In genomic region chr4:135911531-135911930, GRCm38 (mm10) we compare ENCODE assay signal across 11 mouse cellular contexts. TPM values are rescaled to one million over a fixed set of nuclear protein-coding genes. Genes with fewer than 3 reads are reported as not detected.
DNase-seq lines count a peak whose midpoint lies in the region; ATAC-seq and TF ChIP-seq lines count a peak whose summit lies in the region.
"Had no signal": no experiment of that assay in that cellular context is flagged by ENCODE, and none has a peak within 500 bp of the region (broad histone marks: within the 10 kb centered on the region; RNA-seq: fewer than 3 reads in every experiment).

No protein-coding gene starts in this region.

- H3K4me2 ChIP-seq in limb, embryonic 12.5 days, result no peak overlapping the region
- no peak overlapping the region for H3K4me2 ChIP-seq in hindbrain, embryonic 14.5 days (replicated peaks)
- H3K4me2 ChIP-seq: embryonic facial prominence, embryonic 13.5 days; lung, embryonic 15.5 days had no signal

- 80% methylated on average over 7 of the region's 7 CpGs for WGBS in limb, embryonic 12.5 days
- 77% methylated on average over 7 of the region's 7 CpGs for WGBS in limb, embryonic 10.5 days
- WGBS in bone marrow, adult 2 months, result 40% methylated on average over 7 of the region's 7 CpGs
- WGBS in hindbrain, embryonic 14.5 days, result 71% methylated on average over 7 of the region's 7 CpGs

- H3K4me3 ChIP-seq in limb, embryonic 12.5 days (replicated peaks), result no peak overlapping the region
- H3K4me3 ChIP-seq in limb, embryonic 10.5 days, result no peak overlapping the region
- peak overlapping the region; percentile 14 for H3K4me3 ChIP-seq in bone marrow, adult 2 months (replicated peaks; ENCODE audit: control insufficient read depth, low read depth, low read length)
- H3K4me3 ChIP-seq in hindbrain, embryonic 14.5 days (replicated peaks; ENCODE audit: low read length), result no peak overlapping the region
- H3K4me3 ChIP-seq: embryonic facial prominence, embryonic 13.5 days; lung, embryonic 15.5 days had no signal

- ATAC-seq in limb, embryonic 12.5 days (ENCODE audit: insufficient number of reproducible peaks, insufficient read depth, low FRiP score, low TSS enrichment, low read depth), result no peak
- ATAC-seq in monocyte, adult 5-6 weeks (replicated peaks; ENCODE audit: insufficient number of reproducible peaks, low FRiP score, low TSS enrichment, poor library complexity, severe bottlenecking), result peak; percentile 50; the same call in 1 of the 2 replicates
- no peak for ATAC-seq in hindbrain, embryonic 14.5 days (ENCODE audit: low FRiP score)

- H3K9me3 ChIP-seq in limb, embryonic 12.5 days, result no peaks in the 10 kb centered on the region
- H3K9me3 ChIP-seq in limb, embryonic 10.5 days (replicated peaks), result no peaks in the 10 kb centered on the region
- no peaks in the 10 kb centered on the region for H3K9me3 ChIP-seq in hindbrain, embryonic 14.5 days (ENCODE audit: control insufficient read depth, low read length)
- H3K9me3 ChIP-seq: embryonic facial prominence, embryonic 13.5 days; lung, embryonic 15.5 days had no signal

- H3K9ac ChIP-seq in limb, embryonic 12.5 days (replicated peaks), result no peak overlapping the region
- H3K9ac ChIP-seq in hindbrain, embryonic 14.5 days, result no peak overlapping the region
- H3K9ac ChIP-seq: embryonic facial prominence, embryonic 13.5 days; lung, embryonic 15.5 days had no signal

- H3K27me3 ChIP-seq in limb, embryonic 12.5 days, result no peaks in the 10 kb centered on the region
- no peaks in the 10 kb centered on the region for H3K27me3 ChIP-seq in limb, embryonic 10.5 days (ENCODE audit: low read depth, poor library complexity, severe bottlenecking)
- H3K27me3 ChIP-seq in hindbrain, embryonic 14.5 days (ENCODE audit: control insufficient read depth, insufficient read depth, low read length), result no peaks in the 10 kb centered on the region
- H3K27me3 ChIP-seq: embryonic facial prominence, embryonic 13.5 days; lung, embryonic 15.5 days had no signal

- TF ChIP-seq CTCF in bone marrow, adult 2 months (IDR thresholded peaks at IDR 0.05; ENCODE audit: control insufficient read depth, insufficient read depth, low read length), result no peak

- TF ChIP-seq POLR2A in bone marrow, adult 2 months (IDR thresholded peaks at IDR 0.05; ENCODE audit: borderline replicate concordance, control insufficient read depth, low read depth, low read length), result peak; percentile 42; the same call in 1 of the 2 replicates

- H3K36me3 ChIP-seq in limb, embryonic 12.5 days, result no peaks in the 10 kb centered on the region
- H3K36me3 ChIP-seq in limb, embryonic 10.5 days, result no peaks in the 10 kb centered on the region
- H3K36me3 ChIP-seq in hindbrain, embryonic 14.5 days (replicated peaks; ENCODE audit: control insufficient read depth, insufficient read depth), result no peaks in the 10 kb centered on the region
- H3K36me3 ChIP-seq: embryonic facial prominence, embryonic 13.5 days; lung, embryonic 15.5 days had no signal

- H3K27ac ChIP-seq in limb, embryonic 12.5 days, result 0 out of 2 replicates have a peak overlapping the region, but pooled peaks have one; percentile 17
- H3K27ac ChIP-seq in limb, embryonic 10.5 days, result no peak overlapping the region
- peak overlapping the region; percentile 32 for H3K27ac ChIP-seq in bone marrow, adult 2 months (ENCODE audit: control insufficient read depth, insufficient read depth, low read depth, low read length, poor library complexity)
- no peak overlapping the region for H3K27ac ChIP-seq in hindbrain, embryonic 14.5 days
- H3K27ac ChIP-seq: embryonic facial prominence, embryonic 13.5 days had no signal

- DNase-seq in limb, embryonic 10.5 days (ENCODE audit: low spot score), result no peak
- peak; percentile 18 to 41 for DNase-seq in kidney, postnatal 4 days
- no peak for DNase-seq in ovary, postnatal 14 days (ENCODE audit: low spot score)
- no peak for DNase-seq in hindbrain, embryonic 14.5 days (ENCODE audit: low spot score)
- DNase-seq: gastrocnemius, postnatal 10 days; thymus, adult 2 months had no signal

- H3K4me1 ChIP-seq in limb, embryonic 12.5 days (replicated peaks), result peaks cover 6% of the 10 kb centered on the region; the same call in 1 of the 2 replicates
- H3K4me1 ChIP-seq in limb, embryonic 10.5 days, result peaks cover 5% of the 10 kb centered on the region
- H3K4me1 ChIP-seq in bone marrow, adult 2 months (ENCODE audit: control insufficient read depth, insufficient read depth, low read length), result peaks cover 2% of the 10 kb centered on the region; the same call in 1 of the 2 replicates
- H3K4me1 ChIP-seq in hindbrain, embryonic 14.5 days (replicated peaks; ENCODE audit: control insufficient read depth, insufficient read depth, low read length), result 0 out of 2 replicates have a peak, but pooled peaks cover 9% of the 10 kb centered on the region
- H3K4me1 ChIP-seq: embryonic facial prominence, embryonic 13.5 days; lung, embryonic 15.5 days had no signal

RNA-seq across cellular contexts. Expression of gene Fuca1, which starts 9.0 kb away (rescaled TPM):
- 47.0 and 51.0 TPM in 2 replicates for polyA plus RNA-seq in limb, embryonic 12.5 days (2016; fragmentation: Nextera tagmentation; extraction: Ambion mirVana)
- 42.5 and 52.3 TPM in 2 replicates for polyA plus RNA-seq in limb, embryonic 10.5 days (2016; fragmentation: Nextera tagmentation; extraction: Ambion mirVana)
- polyA plus RNA-seq in bone marrow, adult 2 months (2011; ENCODE audit: insufficient read depth, insufficient read length, low replicate concordance, missing spikeins), result 57.7 and 172 TPM in 2 replicates
- total RNA-seq in monocyte, adult 5-6 weeks (2017), result 180 to 259 TPM (median 226 TPM) in 3 replicates
- polyA plus RNA-seq in hindbrain, embryonic 14.5 days (2014; fragmentation: Nextera tagmentation; extraction: Ambion mirVana), result 68.8 and 72.0 TPM in 2 replicates

RNA-seq across cellular contexts. Expression of gene Cnr2, which starts 16.3 kb away (rescaled TPM):
- 0.22 and 0.45 TPM in 2 replicates for polyA plus RNA-seq in limb, embryonic 12.5 days (2016; fragmentation: Nextera tagmentation; extraction: Ambion mirVana)
- polyA plus RNA-seq in limb, embryonic 10.5 days (2016; fragmentation: Nextera tagmentation; extraction: Ambion mirVana), result 0.38 and 0.53 TPM in 2 replicates
- polyA plus RNA-seq in bone marrow, adult 2 months (2011; ENCODE audit: insufficient read depth, insufficient read length, low replicate concordance, missing spikeins), result 4.6 and 12.2 TPM in 2 replicates
- 12.0 to 23.7 TPM (median 19.9 TPM) in 3 replicates for total RNA-seq in monocyte, adult 5-6 weeks (2017)
- 0.13 and 0.17 TPM in 2 replicates for polyA plus RNA-seq in hindbrain, embryonic 14.5 days (2014; fragmentation: Nextera tagmentation; extraction: Ambion mirVana)

RNA-seq across cellular contexts. Expression of gene Hmgcl, which starts 34.7 kb away (rescaled TPM):
- polyA plus RNA-seq in limb, embryonic 12.5 days (2016; fragmentation: Nextera tagmentation; extraction: Ambion mirVana), result 78.5 and 81.5 TPM in 2 replicates
- 68.4 and 78.9 TPM in 2 replicates for polyA plus RNA-seq in limb, embryonic 10.5 days (2016; fragmentation: Nextera tagmentation; extraction: Ambion mirVana)
- 39.0 and 65.5 TPM in 2 replicates for polyA plus RNA-seq in bone marrow, adult 2 months (2011; ENCODE audit: insufficient read depth, insufficient read length, low replicate concordance, missing spikeins)
- 56.8 to 67.9 TPM (median 60.9 TPM) in 3 replicates for total RNA-seq in monocyte, adult 5-6 weeks (2017)
- 60.3 and 63.3 TPM in 2 replicates for polyA plus RNA-seq in hindbrain, embryonic 14.5 days (2014; fragmentation: Nextera tagmentation; extraction: Ambion mirVana)

RNA-seq across cellular contexts. Expression of gene Pnrc2, which starts 37.9 kb away (rescaled TPM):
- 209 and 220 TPM in 2 replicates for polyA plus RNA-seq in limb, embryonic 12.5 days (2016; fragmentation: Nextera tagmentation; extraction: Ambion mirVana)
- polyA plus RNA-seq in limb, embryonic 10.5 days (2016; fragmentation: Nextera tagmentation; extraction: Ambion mirVana), result 177 and 208 TPM in 2 replicates
- 37.3 and 38.3 TPM in 2 replicates for polyA plus RNA-seq in bone marrow, adult 2 months (2011; ENCODE audit: insufficient read depth, insufficient read length, low replicate concordance, missing spikeins)
- 342 to 380 TPM (median 364 TPM) in 3 replicates for total RNA-seq in monocyte, adult 5-6 weeks (2017)
- polyA plus RNA-seq in hindbrain, embryonic 14.5 days (2014; fragmentation: Nextera tagmentation; extraction: Ambion mirVana), result 95.0 and 105 TPM in 2 replicates

RNA-seq across cellular contexts. Expression of gene Gale, which starts 52.0 kb away (rescaled TPM):
- polyA plus RNA-seq in limb, embryonic 12.5 days (2016; fragmentation: Nextera tagmentation; extraction: Ambion mirVana), result 32.1 and 33.3 TPM in 2 replicates
- 38.7 and 39.2 TPM in 2 replicates for polyA plus RNA-seq in limb, embryonic 10.5 days (2016; fragmentation: Nextera tagmentation; extraction: Ambion mirVana)
- polyA plus RNA-seq in bone marrow, adult 2 months (2011; ENCODE audit: insufficient read depth, insufficient read length, low replicate concordance, missing spikeins), result 4.7 and 11.0 TPM in 2 replicates
- total RNA-seq in monocyte, adult 5-6 weeks (2017), result 1.5 to 3.7 TPM (median 2.7 TPM) in 3 replicates
- polyA plus RNA-seq in hindbrain, embryonic 14.5 days (2014; fragmentation: Nextera tagmentation; extraction: Ambion mirVana), result 41.9 and 42.9 TPM in 2 replicates

Comparison
In these comparisons a context has a peak if more than half of its experiments do, and no peak if none do; other contexts are left out.
1. H3K27ac ChIP-seq: peak in limb, embryonic 12.5 days (single experiment) and bone marrow, adult 2 months (single experiment); none in limb, embryonic 10.5 days (single experiment) and hindbrain, embryonic 14.5 days (single experiment).
2. DNase-seq: peak in kidney, postnatal 4 days (2 of 2); none in limb, embryonic 10.5 days (single experiment), ovary, postnatal 14 days (single experiment) and hindbrain, embryonic 14.5 days (single experiment).